Mouse (Mus musculus): ENCODE measurements around the gene Smco4. TPM values are rescaled to one million over a fixed set of nuclear protein-coding genes. Genes with fewer than 3 reads are reported as not detected.

Smco4 gene
- polyA plus RNA-seq, 2 experiments from 2014 or later, result 10.5 to 25.1 TPM

DNA sequence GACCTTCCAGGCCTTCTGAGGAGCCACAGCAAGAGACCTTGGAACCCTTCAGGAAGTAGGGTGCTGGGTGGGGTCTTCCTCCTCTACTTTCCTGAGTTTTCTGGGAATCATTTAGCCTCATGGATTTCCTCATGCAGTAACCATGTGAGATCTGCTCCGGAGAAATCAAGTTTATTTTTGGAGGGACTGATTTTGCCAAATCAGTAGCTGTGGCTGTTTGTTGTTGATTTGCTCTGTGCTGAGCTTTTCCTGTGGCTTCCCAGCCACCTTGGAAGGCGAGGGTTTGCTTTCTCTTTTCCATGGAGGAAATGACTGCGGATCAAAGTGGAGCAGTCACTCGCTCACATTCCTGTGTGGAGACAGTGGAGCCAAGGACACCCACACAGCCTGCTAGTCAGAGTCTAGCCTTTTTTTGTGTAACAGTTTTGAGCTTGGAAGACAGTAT lies 14.2 kb downstream of the Smco4 start:
- no peak for ATAC-seq

DNA sequence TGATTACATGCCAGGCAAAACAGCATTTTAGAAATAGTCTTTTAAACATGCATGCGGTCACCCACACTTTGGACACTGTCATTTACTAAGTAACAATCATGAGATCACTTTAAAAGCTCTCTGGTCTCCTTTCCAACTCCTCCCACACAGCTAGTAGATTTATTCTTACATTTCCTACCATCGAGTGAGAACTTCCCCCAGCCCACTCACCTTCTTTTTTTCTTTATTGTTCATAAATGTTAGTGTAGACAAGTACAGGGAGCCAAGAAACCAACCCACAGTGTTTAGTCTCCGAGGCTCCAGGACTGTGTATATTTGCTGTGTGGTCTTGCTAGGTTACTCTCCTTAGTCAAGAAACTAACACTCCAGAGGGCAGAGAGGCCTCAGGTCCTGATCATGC lies 16.1 kb downstream of the Smco4 start:
- ATAC-seq, result no peak

DNA sequence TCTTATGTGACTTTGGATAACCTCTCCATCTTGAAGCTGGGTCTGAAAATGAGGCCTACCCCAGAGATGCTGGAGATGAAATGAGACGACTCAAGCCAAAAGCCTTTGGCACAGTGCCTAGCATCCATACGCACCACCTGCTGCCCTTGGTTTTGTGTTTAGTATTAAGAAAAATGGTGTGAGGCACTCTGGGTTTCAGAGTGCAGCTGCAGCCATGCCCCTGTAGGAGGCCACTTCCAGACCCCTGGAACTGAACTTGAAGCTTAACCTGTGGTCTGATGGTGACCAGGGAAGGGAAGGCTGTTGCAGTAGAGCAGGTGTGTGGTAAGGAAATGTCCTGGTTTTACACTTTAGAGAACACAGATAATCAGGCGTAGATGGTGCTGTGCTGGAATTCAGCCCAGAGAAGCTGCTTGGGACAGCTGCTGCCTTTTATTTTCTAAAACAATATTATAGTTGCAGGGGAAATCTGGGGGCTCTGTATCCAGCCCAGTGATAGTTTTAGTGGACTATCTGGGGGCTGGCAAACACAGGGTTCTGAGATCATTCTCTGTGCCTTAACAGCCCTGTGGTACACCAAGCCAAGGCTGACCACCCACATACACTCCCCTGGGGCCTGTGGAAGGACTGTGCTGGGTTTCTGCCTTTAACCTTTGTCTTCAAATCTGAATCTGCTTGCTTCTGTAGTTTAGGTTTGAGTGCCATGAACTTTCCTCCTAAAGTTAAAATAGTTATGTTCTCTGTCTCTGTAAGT lies 17.5 kb downstream of the Smco4 start:
- no peak for ATAC-seq

DNA sequence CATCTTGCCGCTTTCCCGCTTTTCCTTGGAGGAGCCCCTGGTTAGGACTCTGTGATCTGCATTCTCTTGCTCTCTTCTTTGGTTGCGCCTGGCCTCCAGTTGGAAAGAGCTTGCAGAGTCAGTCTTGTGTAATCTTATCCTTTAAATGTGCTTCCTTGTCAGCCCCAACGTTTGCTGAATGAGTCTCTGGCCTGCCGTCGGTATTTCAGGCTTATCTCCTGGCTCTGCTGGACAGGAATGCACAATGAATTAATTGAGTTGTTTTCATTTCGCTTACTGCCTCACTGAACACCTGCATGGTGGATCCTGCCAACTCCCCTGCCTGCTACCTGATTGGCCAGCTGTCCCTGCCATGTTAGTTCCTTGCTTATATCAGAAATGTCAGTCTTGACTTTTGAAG lies 19.7 kb downstream of the Smco4 start:
- ATAC-seq, result no peak

- ATAC-seq, result peak; percentile 77
Measured at GRCm38 (mm10) chr9:15516007-15516406, 22.8 kb downstream of the Smco4 start.

- ATAC-seq, result no peak
Measured at GRCm38 (mm10) chr9:15517979-15518378, 24.7 kb downstream of the Smco4 start.

- peak; percentile 20 for ATAC-seq
Measured at GRCm38 (mm10) chr9:15522348-15522747, 29.1 kb downstream of the Smco4 start.

GRCm38 (mm10) chr9:15522887-15523286 lies 29.7 kb downstream of the Smco4 start:
- no peak for ATAC-seq

GRCm38 (mm10) chr9:15523646-15524045 lies 30.4 kb downstream of the Smco4 start:
- ATAC-seq, result no peak

DNA sequence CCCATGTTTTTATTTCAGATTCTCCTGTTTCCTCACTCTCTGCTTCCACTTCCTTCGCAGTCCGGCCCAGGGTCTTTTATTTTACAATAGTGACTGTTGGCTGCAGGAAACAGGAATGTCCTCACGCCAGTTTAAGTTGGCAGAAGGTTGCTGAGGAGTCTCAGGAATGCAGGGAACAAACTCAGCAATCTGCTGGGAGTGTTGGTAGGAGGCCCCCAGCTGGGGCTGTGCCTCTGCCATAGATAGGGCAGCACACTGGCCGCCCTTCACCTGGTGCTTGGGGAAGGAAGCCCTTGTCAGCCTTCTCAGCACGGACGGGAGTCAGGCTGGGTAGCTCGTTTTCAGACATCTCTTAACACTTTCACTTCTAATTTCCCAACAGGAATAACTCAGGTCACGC lies 32.0 kb downstream of the Smco4 start:
- no peak for ATAC-seq

DNA sequence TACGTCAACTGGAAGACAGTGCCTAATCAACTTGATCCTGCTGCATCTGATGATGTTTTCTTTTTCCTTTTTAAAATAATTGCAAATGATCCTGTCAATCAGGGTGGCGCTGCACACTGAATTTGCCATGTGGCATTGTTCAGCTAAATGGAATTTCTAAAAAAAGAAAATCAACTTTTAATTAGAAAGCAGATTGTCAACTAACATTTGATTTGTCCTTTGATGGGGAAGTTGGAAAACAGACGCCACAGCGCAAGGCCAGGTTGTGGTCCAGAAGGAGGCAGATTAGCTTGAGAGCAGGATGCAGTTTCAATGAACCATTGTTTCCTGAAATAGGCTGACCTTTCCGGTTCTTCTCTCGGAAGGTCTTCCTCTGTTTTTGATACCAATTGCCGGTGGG lies 33.3 kb downstream of the Smco4 start:
- no peak for ATAC-seq

DNA sequence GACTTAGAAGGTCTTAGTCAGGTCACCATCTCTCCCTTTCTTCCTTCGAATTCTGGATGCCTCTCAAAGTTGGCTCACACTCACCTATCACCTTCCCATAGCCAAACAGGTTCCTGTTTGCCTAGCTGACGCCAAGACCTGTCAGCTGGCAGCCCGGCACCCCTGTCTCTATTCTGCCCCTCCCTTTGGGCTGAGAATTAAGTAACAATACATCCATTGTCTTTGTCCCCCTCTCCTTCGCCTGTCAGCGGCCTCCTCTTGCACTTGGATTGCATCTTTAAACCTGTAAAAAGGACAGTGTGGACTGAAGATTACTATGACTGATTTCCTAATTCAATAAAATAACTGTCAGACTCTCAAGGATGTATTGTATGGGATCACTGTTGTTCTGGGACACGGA lies 34.6 kb downstream of the Smco4 start:
- ATAC-seq, result no peak

DNA sequence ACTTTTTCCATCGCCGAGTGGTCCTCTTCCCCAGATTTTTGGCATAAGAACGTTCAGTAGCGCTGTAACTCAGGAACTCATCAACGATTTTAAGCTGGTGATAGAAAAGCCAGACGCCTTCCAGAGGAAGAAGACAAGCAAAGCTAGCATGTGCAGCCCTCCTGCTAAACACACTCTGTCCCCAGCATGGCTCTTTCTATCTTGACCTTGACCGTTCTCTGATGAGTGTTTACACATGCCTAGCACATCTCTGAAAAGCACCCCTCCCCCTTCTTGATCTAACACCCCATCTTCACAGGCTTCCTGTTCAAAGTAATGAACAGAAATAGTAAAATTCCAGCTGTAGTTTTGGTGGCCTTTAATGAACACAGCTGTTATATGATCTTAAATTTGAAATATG lies 35.1 kb downstream of the Smco4 start:
- no peak for ATAC-seq

DNA sequence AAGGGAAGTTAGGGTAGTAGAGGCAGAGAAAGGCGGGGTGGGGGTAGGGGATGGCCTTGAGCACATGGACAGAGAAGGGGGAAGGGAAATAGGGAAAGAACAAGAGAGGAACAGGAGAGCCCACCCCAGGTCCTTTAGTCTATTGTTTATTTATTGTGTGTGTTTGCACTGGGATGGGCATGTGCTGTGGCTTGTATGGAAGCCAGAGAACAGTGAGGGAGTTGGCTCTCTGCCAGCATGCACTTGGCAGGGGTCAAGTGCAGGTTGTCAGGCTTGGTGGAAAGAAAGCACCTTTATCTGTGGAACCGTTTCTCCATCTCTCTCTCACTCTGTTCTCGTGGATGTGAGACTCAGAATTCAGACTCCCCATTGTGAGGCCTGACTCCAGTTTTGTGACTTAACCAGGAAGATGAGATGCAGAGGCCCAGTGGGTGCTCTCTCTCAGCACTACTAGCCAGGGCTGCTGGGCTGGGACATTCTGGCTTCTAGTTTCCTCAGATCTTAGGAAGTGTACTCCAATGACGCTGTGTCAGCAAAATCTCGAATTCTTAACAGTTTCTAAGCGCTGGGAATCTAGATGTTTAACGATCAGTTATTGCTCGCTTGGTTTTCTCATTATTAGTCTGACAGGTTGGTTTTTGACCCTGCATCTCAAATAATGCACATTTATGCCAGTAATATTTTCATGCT lies 36.2 kb downstream of the Smco4 start:
- ATAC-seq, result peak; percentile 36

DNA sequence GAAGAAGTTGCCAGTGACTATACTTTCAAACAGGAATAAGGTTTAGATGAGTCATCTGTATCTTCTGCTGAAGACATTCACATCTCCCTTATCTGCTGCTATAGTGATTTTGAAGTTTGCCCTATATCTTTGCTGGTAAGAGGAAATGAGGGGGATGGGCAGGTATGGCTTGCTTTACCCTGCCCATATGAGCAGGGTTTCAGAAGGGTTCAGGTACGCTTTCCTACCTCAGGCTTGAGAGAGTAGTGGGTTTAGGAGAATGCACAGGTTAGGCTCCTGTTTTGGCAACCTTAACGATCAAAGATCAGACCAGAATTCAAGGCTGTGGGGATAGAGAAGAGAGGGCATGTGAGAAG lies 36.7 kb downstream of the Smco4 start:
- ATAC-seq, result peak; percentile 85

GRCm38 (mm10) chr9:15531204-15531603 lies 38.0 kb downstream of the Smco4 start:
- ATAC-seq, result no peak

GRCm38 (mm10) chr9:15533336-15534070 lies 40.3 kb downstream of the Smco4 start:
- no peak for ATAC-seq

DNA sequence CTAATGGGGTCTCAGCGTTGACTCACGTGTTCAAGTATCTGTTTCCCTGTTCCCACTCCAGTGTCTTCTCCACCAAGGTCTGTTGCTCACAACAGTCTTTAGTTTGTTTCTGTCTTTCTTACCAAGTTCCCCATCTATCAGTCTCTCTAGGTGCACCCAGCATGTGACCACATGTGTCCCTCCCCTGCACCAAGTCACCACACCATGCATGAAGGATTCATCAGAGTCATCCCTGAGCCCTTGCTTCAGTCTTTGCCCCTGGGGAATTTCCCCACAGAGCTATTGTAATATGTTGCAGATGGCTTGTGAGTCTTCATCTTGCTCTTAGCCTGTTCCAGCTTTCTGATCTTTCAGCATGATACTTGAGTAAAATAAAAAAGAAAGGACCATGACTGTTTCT lies 40.9 kb downstream of the Smco4 start:
- ATAC-seq, result peak; percentile 28

GRCm38 (mm10) chr9:15535418-15535817 lies 42.2 kb downstream of the Smco4 start:
- no peak for ATAC-seq

GRCm38 (mm10) chr9:15536861-15537426 lies 43.7 kb downstream of the Smco4 start:
- ATAC-seq, result no peak

DNA sequence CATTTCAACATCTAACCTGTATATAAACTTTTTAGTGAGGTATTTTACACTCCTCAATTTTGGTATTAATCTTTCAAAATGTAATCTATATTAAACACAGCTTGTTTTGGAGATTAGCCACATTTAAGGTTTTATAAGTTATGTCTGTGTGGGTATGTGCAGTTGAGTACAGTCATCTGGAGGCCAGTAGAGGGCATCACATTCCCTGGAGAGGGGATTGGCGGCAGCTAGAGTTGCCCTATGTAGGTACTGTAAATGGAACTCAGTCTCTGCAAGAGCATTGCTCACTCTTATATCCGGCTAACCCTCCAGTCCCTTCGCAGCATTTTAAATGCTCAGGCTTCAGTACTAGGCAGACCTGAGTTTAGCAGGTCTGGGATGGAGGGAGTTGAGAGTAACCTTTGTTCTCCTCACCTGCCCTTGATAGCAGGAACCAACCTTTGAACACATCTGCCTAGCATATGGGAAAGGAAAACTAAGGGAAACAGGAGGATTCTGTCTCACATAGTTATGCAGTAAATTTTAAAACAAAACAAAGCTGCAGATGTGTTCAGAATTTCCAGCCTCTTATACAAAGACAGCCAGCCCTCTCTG lies 44.3 kb downstream of the Smco4 start:
- no peak for ATAC-seq

DNA sequence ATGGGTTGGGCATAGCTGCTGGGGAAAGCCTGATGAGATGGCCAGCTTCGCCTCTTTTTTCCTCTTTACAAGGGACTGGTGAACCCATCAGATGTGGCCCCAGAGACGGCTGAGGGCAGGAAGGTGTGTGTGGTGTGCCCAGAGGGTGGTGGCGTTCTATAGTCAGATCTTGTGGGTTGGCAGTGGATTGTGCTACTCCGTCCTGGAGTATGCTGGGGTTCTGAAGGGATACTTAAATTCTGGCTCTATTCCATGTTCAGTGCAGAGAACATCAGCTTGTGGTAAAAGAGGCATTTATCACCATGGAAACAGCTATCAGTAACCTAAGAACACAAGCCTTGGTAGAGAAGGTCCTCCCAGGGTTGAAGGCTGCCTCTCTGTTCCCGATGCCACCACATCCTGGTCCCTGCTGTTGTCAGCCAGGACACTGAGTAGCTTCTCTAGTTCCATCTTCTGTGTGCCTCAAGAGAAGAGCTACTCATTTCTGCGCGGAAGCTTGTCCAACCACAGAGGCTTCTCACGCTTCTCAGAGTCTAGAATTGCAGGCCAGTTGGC lies 45.8 kb downstream of the Smco4 start:
- ATAC-seq, result peak; percentile 41
